Mouse (Mus musculus): Measurements from ENCODE around the gene Phactr4.

Gene Phactr4

GRCm38 (mm10) chr4:132411322-132412094 is 10.8 kb downstream of the Phactr4 start:
- in situ Hi-C loops (cut with MboI, MseI), result loop anchor here (5.0 kb wide), 1 partner anchor 116 kb away; no protein-coding TSS in a partner anchor

- in situ Hi-C loops (cut with MboI, MseI), result loop anchor here (5.0 kb wide), 1 partner anchor 118 kb away; no protein-coding TSS in a partner anchor
Measured at GRCm38 (mm10) chr4:132409587-132410229, 12.6 kb downstream of the Phactr4 start.

GRCm38 (mm10) chr4:132406393-132407189 is 15.7 kb downstream of the Phactr4 start:
- in situ Hi-C loops (cut with MboI, MseI), result no loop called here

- in situ Hi-C loops (cut with MboI, MseI), result no loop called here
Measured at GRCm38 (mm10) chr4:132404588-132404987, 17.7 kb downstream of the Phactr4 start.

- in situ Hi-C loops (cut with MboI, MseI), result no loop called here
Measured at GRCm38 (mm10) chr4:132403063-132403660, 19.1 kb downstream of the Phactr4 start.

- in situ Hi-C loops (cut with MboI, MseI), result no loop called here
Measured at GRCm38 (mm10) chr4:132401016-132401415, 21.3 kb downstream of the Phactr4 start.

- in situ Hi-C loops (cut with MboI, MseI), result loop anchor here (5.0 kb wide), 1 partner anchor 82 kb away; no protein-coding TSS in a partner anchor
Measured at GRCm38 (mm10) chr4:132398863-132399262, 23.4 kb downstream of the Phactr4 start.

GRCm38 (mm10) chr4:132398045-132398774 is 24.1 kb downstream of the Phactr4 start:
- in situ Hi-C loops (cut with MboI, MseI), result loop anchor here (5.0 kb wide), 1 partner anchor 81 kb away; no protein-coding TSS in a partner anchor

- in situ Hi-C loops (cut with MboI, MseI), result loop anchor here (5.0 kb wide), 1 partner anchor 80 kb away; no protein-coding TSS in a partner anchor
Measured at GRCm38 (mm10) chr4:132397120-132397519, 25.2 kb downstream of the Phactr4 start.

- in situ Hi-C loops (cut with MboI, MseI), result loop anchor here (5.0 kb wide), 1 partner anchor 79 kb away; no protein-coding TSS in a partner anchor
Measured at GRCm38 (mm10) chr4:132396251-132396650, 26.0 kb downstream of the Phactr4 start.

GRCm38 (mm10) chr4:132391063-132391740 is 31.1 kb downstream of the Phactr4 start:
- in situ Hi-C loops (cut with MboI, MseI), result no loop called here

- in situ Hi-C loops (cut with MboI, MseI), result no loop called here
Measured at GRCm38 (mm10) chr4:132389302-132389701, 33.0 kb downstream of the Phactr4 start.

- in situ Hi-C loops (cut with MboI, MseI), result no loop called here
Measured at GRCm38 (mm10) chr4:132387617-132388016, 34.7 kb downstream of the Phactr4 start.

GRCm38 (mm10) chr4:132386846-132387245 is 35.4 kb downstream of the Phactr4 start:
- in situ Hi-C loops (cut with MboI, MseI), result no loop called here

- in situ Hi-C loops (cut with MboI, MseI), result no loop called here
Measured at GRCm38 (mm10) chr4:132385771-132386410, 36.4 kb downstream of the Phactr4 start.

- in situ Hi-C loops (cut with MboI, MseI), result no loop called here
Measured at GRCm38 (mm10) chr4:132383455-132383854, 38.8 kb downstream of the Phactr4 start.

GRCm38 (mm10) chr4:132382296-132382695 is 40.0 kb downstream of the Phactr4 start:
- in situ Hi-C loops (cut with MboI, MseI), result no loop called here

GRCm38 (mm10) chr4:132380965-132381616 is 41.2 kb downstream of the Phactr4 start:
- in situ Hi-C loops (cut with MboI, MseI), result no loop called here

- in situ Hi-C loops (cut with MboI, MseI), result no loop called here
Measured at GRCm38 (mm10) chr4:132373820-132374219, 48.5 kb downstream of the Phactr4 start.

Data from regulatory T cell (primary cell).